Mouse (Mus musculus) limb, embryonic 15.5 days (tissue): Measurements from ENCODE around the gene Xiap. TPM values are rescaled to one million over a fixed set of nuclear protein-coding genes. Genes with fewer than 3 reads are reported as not detected.

Experiments used
- ATAC-seq: fragments of 200-750 bp; cut with Nextera tagmentation; 2 replicates; pipeline ENCODE4 v1.8.0; 2017; ENCODE audit warnings: low read depth, moderate TSS enrichment; ENCODE audit not compliant: insufficient number of reproducible peaks, low FRiP score, low TSS enrichment
- H3K27ac ChIP-seq: fragments of 300-500 bp; sonication (generic); 2 replicates; pipeline ENCODE4 v1.5.1; 2015; ENCODE audit warnings: moderate library complexity, mild to moderate bottlenecking, inconsistent platforms
- H3K27me3 ChIP-seq: fragments of 300-500 bp; sonication (generic); 2 replicates; pipeline ENCODE4 v1.6.1; 2015; ENCODE audit warnings: inconsistent platforms
- H3K36me3 ChIP-seq: fragments of 300-500 bp; sonication (generic); 2 replicates; pipeline ENCODE4 v1.6.1; 2015; ENCODE audit warnings: inconsistent platforms
- H3K4me1 ChIP-seq: fragments of 300-500 bp; sonication (generic); 2 replicates; pipeline ENCODE4 v1.6.1; 2015; ENCODE audit warnings: inconsistent platforms
- H3K4me2 ChIP-seq: fragments of 300-500 bp; sonication (generic); 2 replicates; pipeline ENCODE4 v1.6.1; 2015; ENCODE audit warnings: mild to moderate bottlenecking, inconsistent platforms
- H3K4me3 ChIP-seq: fragments of 300-500 bp; sonication (generic); 2 replicates; pipeline ENCODE4 v1.5.1; 2015; ENCODE audit warnings: mild to moderate bottlenecking, inconsistent platforms
- H3K9ac ChIP-seq: fragments of 300-500 bp; sonication (generic); 2 replicates; pipeline ENCODE4 v1.6.1; 2015; ENCODE audit warnings: inconsistent platforms
- H3K9me3 ChIP-seq: fragments of 300-500 bp; sonication (generic); 2 replicates; pipeline ENCODE4 v1.6.1; 2016; ENCODE audit warnings: inconsistent platforms
- WGBS: fragments of 180-500 bp; shearing (Covaris S2); methylation state at CpG from one replicate; pipeline ENCODE4 v1.1.7; 2015; 5-methylcytosine and 5-hydroxymethylcytosine counted together
- polyA plus RNA-seq: library from polyadenylated mRNA; unstranded; fragments of >200 nt; fragmentation: Nextera tagmentation; extraction: Ambion mirVana; gene quantifications from 2 replicates; pipeline ENCODE4 v1.2.1, GENCODE M21; 2015

Xiap gene
- polyA plus RNA-seq, 1 experiment from 2014 or later, result 12.7 TPM

GRCm38 (mm10) chrX:42050652-42051643 is 8.5 kb upstream of the Xiap start:
- no peak overlapping the region for H3K9ac ChIP-seq
- peak overlapping the region; percentile 43; the same call in 1 of the 2 replicates for H3K27ac ChIP-seq
- no peaks in the 10 kb centered on the region for H3K4me1 ChIP-seq
- H3K4me3 ChIP-seq, result no peak overlapping the region
- no peaks in the 10 kb centered on the region for H3K36me3 ChIP-seq
- H3K9me3 ChIP-seq, result no peaks in the 10 kb centered on the region
- H3K27me3 ChIP-seq, result no peaks in the 10 kb centered on the region
- no peak for ATAC-seq
- no peak overlapping the region for H3K4me2 ChIP-seq
- WGBS, result 72% methylated on average over 5 of the region's 5 CpGs

GRCm38 (mm10) chrX:42057012-42057411 is 2.5 kb upstream of the Xiap start:
- Histone ChIP-seq H3K4me2 (no peak overlapping the region), H3K4me1 (no peaks in the 10 kb centered on the region), H3K27me3 (no peaks in the 10 kb centered on the region), H3K36me3 (no peaks in the 10 kb centered on the region), H3K4me3 (no peak overlapping the region), H3K9me3 (no peaks in the 10 kb centered on the region), H3K9ac (no peak overlapping the region), H3K27ac (no peak overlapping the region)
- 75% methylated on average over 5 of the region's 5 CpGs for WGBS
- no peak for ATAC-seq

GRCm38 (mm10) chrX:42057873-42058272 is 1.6 kb upstream of the Xiap start:
- Histone ChIP-seq H3K9me3 (no peaks in the 10 kb centered on the region), H3K36me3 (no peaks in the 10 kb centered on the region), H3K9ac (no peak overlapping the region), H3K4me1 (no peaks in the 10 kb centered on the region), H3K27ac (no peak overlapping the region), H3K4me2 (no peak overlapping the region), H3K4me3 (no peak overlapping the region), H3K27me3 (no peaks in the 10 kb centered on the region)
- WGBS, result 83% methylated on average over 4 of the region's 4 CpGs
- no peak for ATAC-seq

- Histone ChIP-seq H3K9me3 (no peaks in the 10 kb centered on the region), H3K36me3 (no peaks in the 10 kb centered on the region), H3K4me2 (no peak overlapping the region), H3K27me3 (no peaks in the 10 kb centered on the region), H3K27ac (no peak overlapping the region), H3K4me3 (no peak overlapping the region), H3K9ac (no peak overlapping the region), H3K4me1 (no peaks in the 10 kb centered on the region)
- 72% methylated on average over 1 of the region's 1 CpGs for WGBS
- no peak for ATAC-seq
Measured at GRCm38 (mm10) chrX:42063621-42064020, 4.1 kb downstream of the Xiap start.

GRCm38 (mm10) chrX:42065086-42065485 is 5.6 kb downstream of the Xiap start:
- ATAC-seq, result no peak
- WGBS, result 77% methylated on average over 6 of the region's 6 CpGs
- H3K4me2 ChIP-seq, result no peak overlapping the region

GRCm38 (mm10) chrX:42066771-42067170 is 7.3 kb downstream of the Xiap start:
- Histone ChIP-seq H3K27ac (no peak overlapping the region), H3K27me3 (no peaks in the 10 kb centered on the region), H3K4me1 (peaks cover 5% of the 10 kb centered on the region; the same call in 1 of the 2 replicates), H3K4me2 (no peak overlapping the region), H3K36me3 (no peaks in the 10 kb centered on the region), H3K9ac (no peak overlapping the region), H3K9me3 (no peaks in the 10 kb centered on the region), H3K4me3 (no peak overlapping the region)
- 92% methylated on average over 1 of the region's 1 CpGs for WGBS
- ATAC-seq, result no peak

More at GRCm38 (mm10) chrX:42065086-42065485, 5.6 kb downstream of the Xiap start:
- Histone ChIP-seq H3K9ac (no peak overlapping the region), H3K9me3 (no peaks in the 10 kb centered on the region), H3K27ac (no peak overlapping the region), H3K27me3 (no peaks in the 10 kb centered on the region), H3K36me3 (no peaks in the 10 kb centered on the region), H3K4me3 (no peak overlapping the region), H3K4me1 (no peaks in the 10 kb centered on the region)

- Histone ChIP-seq H3K9me3 (no peaks in the 10 kb centered on the region), H3K36me3 (no peaks in the 10 kb centered on the region), H3K4me2 (peak overlapping the region; percentile 34), H3K27ac (peak overlapping the region; percentile 93), H3K4me1 (peaks cover 5% of the 10 kb centered on the region; the same call in 1 of the 2 replicates), H3K9ac (no peak overlapping the region), H3K27me3 (no peaks in the 10 kb centered on the region), H3K4me3 (peak overlapping the region; percentile 43)
- 33% methylated on average over 20 of the region's 27 CpGs for WGBS
- peak; percentile 81 for ATAC-seq
Measured at GRCm38 (mm10) chrX:42067791-42068200, 8.3 kb downstream of the Xiap start.

GRCm38 (mm10) chrX:42068201-42068874 is 8.9 kb downstream of the Xiap start:
- peak overlapping the region; percentile 32 for H3K4me2 ChIP-seq
- peak; percentile 89 for ATAC-seq
- no peaks in the 10 kb centered on the region for H3K27me3 ChIP-seq
- peak overlapping the region; percentile 93 for H3K27ac ChIP-seq
- peak overlapping the region; percentile 43 for H3K4me3 ChIP-seq
- H3K4me1 ChIP-seq, result peaks cover 5% of the 10 kb centered on the region; the same call in 1 of the 2 replicates
- 26% methylated on average over 35 of the region's 37 CpGs for WGBS
- H3K9me3 ChIP-seq, result no peaks in the 10 kb centered on the region
- 0 out of 2 replicates have a peak overlapping the region, but pooled peaks have one; percentile 44 for H3K9ac ChIP-seq
- no peaks in the 10 kb centered on the region for H3K36me3 ChIP-seq

- ATAC-seq, result peak; percentile 40; the same call in 1 of the 2 replicates
Measured at GRCm38 (mm10) chrX:42068875-42069257, 9.4 kb downstream of the Xiap start.

GRCm38 (mm10) chrX:42087731-42088130 is 28.3 kb downstream of the Xiap start:
- Histone ChIP-seq H3K27ac (no peak overlapping the region), H3K9me3 (no peaks in the 10 kb centered on the region), H3K9ac (no peak overlapping the region), H3K36me3 (no peaks in the 10 kb centered on the region), H3K27me3 (no peaks in the 10 kb centered on the region), H3K4me2 (no peak overlapping the region), H3K4me3 (no peak overlapping the region), H3K4me1 (no peaks in the 10 kb centered on the region)
- ATAC-seq, result no peak
- WGBS, result 57% methylated on average over 8 of the region's 8 CpGs

More at GRCm38 (mm10) chrX:42068875-42069257, 9.4 kb downstream of the Xiap start:
- Histone ChIP-seq H3K27ac (peak overlapping the region; percentile 93), H3K9ac (0 out of 2 replicates have a peak overlapping the region, but pooled peaks have one; percentile 21), H3K4me1 (peaks cover 5% of the 10 kb centered on the region; the same call in 1 of the 2 replicates), H3K9me3 (no peaks in the 10 kb centered on the region), H3K27me3 (no peaks in the 10 kb centered on the region), H3K36me3 (no peaks in the 10 kb centered on the region), H3K4me3 (peak overlapping the region; percentile 43), H3K4me2 (peak overlapping the region; percentile 32)
- 21% methylated on average over 3 of the region's 3 CpGs for WGBS

GRCm38 (mm10) chrX:42088136-42088535 is 28.7 kb downstream of the Xiap start:
- Histone ChIP-seq H3K27ac (no peak overlapping the region), H3K9ac (no peak overlapping the region), H3K4me3 (no peak overlapping the region), H3K27me3 (no peaks in the 10 kb centered on the region), H3K4me1 (no peaks in the 10 kb centered on the region), H3K36me3 (no peaks in the 10 kb centered on the region), H3K9me3 (no peaks in the 10 kb centered on the region), H3K4me2 (no peak overlapping the region)
- 70% methylated on average over 5 of the region's 5 CpGs for WGBS
- no peak for ATAC-seq

GRCm38 (mm10) chrX:42107137-42107536 is 47.7 kb downstream of the Xiap start:
- peaks cover 12% of the 10 kb centered on the region for H3K36me3 ChIP-seq

More at GRCm38 (mm10) chrX:42107137-42107536, 47.7 kb downstream of the Xiap start:
- Histone ChIP-seq H3K9me3 (no peaks in the 10 kb centered on the region), H3K27ac (no peak overlapping the region), H3K9ac (no peak overlapping the region), H3K4me2 (no peak overlapping the region), H3K4me3 (no peak overlapping the region), H3K4me1 (no peaks in the 10 kb centered on the region), H3K27me3 (no peaks in the 10 kb centered on the region)
- WGBS, result 89% methylated on average over 6 of the region's 6 CpGs
- ATAC-seq, result no peak
